Mouse (Mus musculus) MEL (cell line): ENCODE measurements around the gene Lrit3. TPM values are rescaled to one million over a fixed set of nuclear protein-coding genes. Genes with fewer than 3 reads are reported as not detected.

Experiments used
- DNase-seq: peaks from one replicate; pipeline ENCODE4 v3.0.0; 2011; ENCODE audit warnings: low read depth, low spot score
- H3K27ac ChIP-seq: 2 replicates; pipeline ENCODE4 v1.5.1; 2012; ENCODE audit warnings: low read depth, mild to moderate bottlenecking, control low read depth, low read length, moderate library complexity; ENCODE audit not compliant: control insufficient read depth
- H3K27me3 ChIP-seq, 2 experiments: fragments of 150-350 bp in 1 of 2; sonication (generic) in 1 of 2; 2 replicates each; pipeline ENCODE4 v1.6.1; 2012; ENCODE audit warnings: low read length in 2 of 2, mild to moderate bottlenecking in 2 of 2, improper control_type of control experiment in 1 of 2, moderate library complexity in 1 of 2; ENCODE audit not compliant: insufficient read depth in 2 of 2, control insufficient read depth in 1 of 2
- H3K36me3 ChIP-seq, 2 experiments: 2 replicates each; pipeline ENCODE4 v1.6.1; 2012 to 2014; ENCODE audit warnings: low read length in 2 of 2, improper control_type of control experiment in 1 of 2, inconsistent platforms in 1 of 2, mild to moderate bottlenecking in 1 of 2; ENCODE audit not compliant: insufficient read depth in 2 of 2, control insufficient read depth in 1 of 2
- H3K4me1 ChIP-seq, 2 experiments: fragments of 150-350 bp in 1 of 2; sonication (generic) in 1 of 2; 2 replicates each; pipeline ENCODE4 v1.6.1; 2012; ENCODE audit warnings: low read length in 2 of 2, improper control_type of control experiment in 1 of 2, mild to moderate bottlenecking in 1 of 2; ENCODE audit not compliant: insufficient read depth in 2 of 2, control insufficient read depth in 1 of 2
- H3K4me3 ChIP-seq, 2 experiments: fragments of 150-350 bp in 1 of 2; sonication (generic) in 1 of 2; 2 replicates each; pipeline ENCODE4 v1.5.1; 2012; ENCODE audit warnings: low read depth in 2 of 2, low read length in 2 of 2, mild to moderate bottlenecking in 2 of 2, moderate library complexity in 2 of 2, control low read depth in 1 of 2, improper control_type of control experiment in 1 of 2; ENCODE audit not compliant: control insufficient read depth in 1 of 2, insufficient read depth in 1 of 2
- H3K79me2 ChIP-seq: 2 replicates; pipeline ENCODE4 v1.6.1; 2012; ENCODE audit warnings: mild to moderate bottlenecking, low read length, moderate library complexity; ENCODE audit not compliant: control insufficient read depth, poor library complexity, insufficient read depth
- H3K9ac ChIP-seq: 2 replicates; pipeline ENCODE4 v1.6.1; 2012; ENCODE audit warnings: low read depth, mild to moderate bottlenecking, control low read depth, low read length, moderate library complexity; ENCODE audit not compliant: control insufficient read depth, poor library complexity, severe bottlenecking
- H3K9me3 ChIP-seq: fragments of 150-350 bp; sonication (generic); replicated peaks from 2 replicates; pipeline ENCODE4 v1.6.1; 2012; ENCODE audit warnings: mild to moderate bottlenecking, low read length, improper control_type of control experiment, moderate library complexity; ENCODE audit not compliant: insufficient read depth
- CTCF ChIP-seq, 3 experiments: IDR thresholded peaks in 2 of 3; conservative IDR thresholded peaks in 1 of 3; 2 replicates each; pipeline ENCODE4 v1.5.1; 2011 to 2012; ENCODE audit warnings: low read length in 3 of 3, low read depth in 2 of 3, mild to moderate bottlenecking in 2 of 3, improper control_type of control experiment in 1 of 3, inconsistent platforms in 1 of 3, mixed read lengths in 1 of 3, moderate library complexity in 1 of 3; ENCODE audit not compliant: control insufficient read depth in 1 of 3, insufficient read depth in 1 of 3, poor library complexity in 1 of 3, severe bottlenecking in 1 of 3
- E2F4 ChIP-seq: IDR thresholded peaks from 2 replicates; pipeline ENCODE4 v1.6.1; 2011; ENCODE audit warnings: low read depth, low read length, improper control_type of control experiment, borderline replicate concordance
- ETS1 ChIP-seq: IDR thresholded peaks from 2 replicates; pipeline ENCODE4 v1.6.1; 2012; ENCODE audit warnings: low read depth, mild to moderate bottlenecking, inconsistent platforms, low read length, improper control_type of control experiment, moderate library complexity
- GABPA ChIP-seq: IDR thresholded peaks from 2 replicates; pipeline ENCODE4 v1.6.1; 2012; ENCODE audit warnings: low read depth, mild to moderate bottlenecking, inconsistent platforms, low read length, improper control_type of control experiment, moderate library complexity
- GATA1 ChIP-seq: IDR thresholded peaks from 2 replicates; pipeline ENCODE4 v1.6.1; 2011; ENCODE audit warnings: low read depth, low read length, improper control_type of control experiment
- JUND ChIP-seq: IDR thresholded peaks from 2 replicates; pipeline ENCODE4 v1.6.1; 2011; ENCODE audit warnings: low read depth, mild to moderate bottlenecking, improper control_type of control experiment, low read length
- KAT2A ChIP-seq: conservative IDR thresholded peaks from 2 replicates; pipeline ENCODE4 v1.6.1; 2012; ENCODE audit warnings: low read depth, low read length, improper control_type of control experiment, inconsistent platforms
- MAZ ChIP-seq: IDR thresholded peaks from 2 replicates; pipeline ENCODE4 v1.6.1; 2012; ENCODE audit warnings: low read depth, mild to moderate bottlenecking, inconsistent platforms, low read length, improper control_type of control experiment
- MYC ChIP-seq: IDR thresholded peaks from 2 replicates; pipeline ENCODE4 v1.6.1; 2011; ENCODE audit warnings: low read depth, mild to moderate bottlenecking, low read length, improper control_type of control experiment, moderate library complexity
- NELFE ChIP-seq: IDR thresholded peaks from 2 replicates; pipeline ENCODE4 v1.6.1; 2011; ENCODE audit warnings: low read depth, low read length, improper control_type of control experiment
- NRF1 ChIP-seq: IDR thresholded peaks from 2 replicates; pipeline ENCODE4 v1.6.1; 2014; ENCODE audit warnings: low read depth, mild to moderate bottlenecking, inconsistent platforms, low read length, improper control_type of control experiment, moderate library complexity; ENCODE audit not compliant: poor library complexity, insufficient read depth, severe bottlenecking
- POLR2A ChIP-seq, 2 experiments: IDR thresholded peaks; 2 replicates each; pipeline ENCODE4 v1.6.1; 2011 to 2012; ENCODE audit warnings: low read length in 2 of 2, mild to moderate bottlenecking in 2 of 2, control low read depth in 1 of 2, improper control_type of control experiment in 1 of 2, low read depth in 1 of 2, moderate library complexity in 1 of 2; ENCODE audit not compliant: control insufficient read depth in 1 of 2, insufficient read depth in 1 of 2, poor library complexity in 1 of 2
- POLR2AphosphoS2 ChIP-seq: IDR thresholded peaks from 2 replicates; pipeline ENCODE4 v1.6.1; 2011; ENCODE audit warnings: low read length, improper control_type of control experiment
- SMC3 ChIP-seq: IDR thresholded peaks from 2 replicates; pipeline ENCODE4 v1.6.1; 2011; ENCODE audit warnings: low read depth, low read length, improper control_type of control experiment
- TBP ChIP-seq: IDR thresholded peaks from 2 replicates; pipeline ENCODE4 v1.8.0; 2011; ENCODE audit warnings: low read depth, low read length, improper control_type of control experiment
- TCF12 ChIP-seq: IDR thresholded peaks from 2 replicates; pipeline ENCODE4 v1.6.1; 2014; ENCODE audit warnings: low read depth, mild to moderate bottlenecking, inconsistent platforms, low read length, improper control_type of control experiment, moderate library complexity
- UBTF ChIP-seq: IDR thresholded peaks from 2 replicates; pipeline ENCODE4 v1.6.1; 2012; ENCODE audit warnings: low read depth, mild to moderate bottlenecking, inconsistent platforms, low read length, improper control_type of control experiment, moderate library complexity, borderline replicate concordance; ENCODE audit not compliant: insufficient read depth
- ZC3H11A ChIP-seq: IDR thresholded peaks from 2 replicates; pipeline ENCODE4 v1.6.1; 2012; ENCODE audit warnings: low read depth, mild to moderate bottlenecking, inconsistent platforms, low read length, improper control_type of control experiment
- ZNF384 ChIP-seq: IDR thresholded peaks from 2 replicates; pipeline ENCODE4 v1.6.1; 2012; ENCODE audit warnings: low read depth, mild to moderate bottlenecking, inconsistent platforms, low read length, improper control_type of control experiment
- polyA plus RNA-seq, 2 experiments: library from polyadenylated mRNA; stranded (reverse) in 1 of 2; unstranded in 1 of 2; fragments of >175 nt in 1 of 2; fragments of >200 nt in 1 of 2; gene quantifications; 2 replicates each; pipeline versions ENCODE4 v1.2.1 to v1.2.4; 2012; ENCODE audit warnings: low replicate concordance in 2 of 2, low read depth in 1 of 2; ENCODE audit not compliant: insufficient read length in 2 of 2, insufficient read depth in 1 of 2, missing spikeins in 1 of 2
- total RNA-seq: library from RNA; depleted of rRNA; stranded (reverse); fragments of 300-350 nt; gene quantifications from 2 replicates; pipeline ENCODE4 v1.2.3, GENCODE M21; 2012

Gene Lrit3
- total and polyA plus RNA-seq, 3 experiments, result not detected

DNA sequence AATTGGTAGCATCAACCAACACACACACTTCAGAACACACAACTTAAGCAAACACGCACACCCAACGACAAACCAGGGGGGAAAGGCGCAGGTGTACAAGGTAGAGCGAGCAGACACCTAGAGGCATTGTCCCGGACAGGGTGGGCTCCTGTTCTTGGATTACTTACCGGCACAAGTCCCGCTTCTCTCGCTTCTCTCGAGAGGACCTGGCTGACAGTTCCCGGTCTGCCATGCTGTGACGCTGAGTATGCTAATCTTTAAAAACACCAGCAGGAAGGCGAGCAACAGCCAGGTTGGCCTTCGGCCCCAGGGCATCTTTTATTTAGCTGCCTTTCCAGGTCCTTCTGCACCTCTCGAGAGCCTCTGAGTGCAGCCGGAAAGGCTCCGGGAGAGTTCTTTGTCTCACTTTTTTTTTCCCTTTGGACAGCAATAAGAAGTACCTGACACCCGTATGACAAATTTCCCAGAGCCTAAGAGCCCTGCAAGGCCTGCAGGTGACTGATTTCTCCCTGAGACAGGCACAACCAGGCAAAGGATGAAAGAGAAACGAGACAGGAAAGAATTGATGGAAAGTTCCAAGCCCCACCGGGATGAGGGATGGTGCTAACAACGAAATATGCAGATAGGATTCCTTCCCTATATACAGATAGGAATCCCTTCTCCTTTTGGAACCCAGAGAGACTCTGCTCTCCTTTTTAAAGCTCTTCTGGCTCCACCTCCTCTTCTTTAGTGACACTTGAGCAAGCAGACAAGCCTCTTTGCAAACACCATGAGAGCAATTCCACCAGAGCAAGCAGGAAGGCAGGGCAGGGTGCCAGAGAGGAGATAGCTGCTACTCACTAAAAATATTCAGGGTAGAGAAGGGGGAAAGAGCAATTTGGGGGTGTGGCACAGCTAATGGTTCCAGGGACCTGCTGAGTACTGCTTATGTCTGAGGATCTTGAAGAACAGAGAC, 48.9 kb downstream of the Lrit3 start, which contains the start of gene Egf:
TSS of gene Egf (minus strand) at position 667 of the 955 bp plus-strand sequence.
- no peak within 1 kb of the TSS for H3K4me3 ChIP-seq
- no peaks in the 10 kb centered on the region for H3K9me3 ChIP-seq
- no peaks in the 10 kb centered on the region for H3K36me3 ChIP-seq
- TF ChIP-seq POLR2A (IDR thresholded peaks at IDR 0.05; ENCODE audit: control insufficient read depth in 1 of 2, insufficient read depth in 1 of 2, low read depth in 1 of 2, low read length in 2 of 2, poor library complexity in 1 of 2), result no peak
- TF ChIP-seq ZNF384, result no peak
- TF ChIP-seq ZC3H11A, result no peak
- TF ChIP-seq TCF12, result no peak
- TF ChIP-seq NRF1, result no peak
- no peak for TF ChIP-seq GABPA
- TF ChIP-seq UBTF, result no peak
- TF ChIP-seq ETS1, result no peak
- no peak for TF ChIP-seq JUND
- no peak for TF ChIP-seq MYC
- TF ChIP-seq GATA1, result no peak
- no peak for TF ChIP-seq POLR2AphosphoS2
- no peak for TF ChIP-seq NELFE
- no peak for TF ChIP-seq TBP
- no peak for TF ChIP-seq E2F4
- no peak for TF ChIP-seq MAZ
- no peak for TF ChIP-seq KAT2A
- H3K79me2 ChIP-seq, result no peaks in the 10 kb centered on the region
- no peak within 1 kb of the TSS for H3K27ac ChIP-seq
- H3K4me1 ChIP-seq, result no peaks in the 10 kb centered on the region
- DNase-seq, result no peak
- H3K9ac ChIP-seq, result no peak within 1 kb of the TSS
- peaks cover 0 to 1% of the 10 kb centered on the region in 2 experiments; a peak in 3 of 4 replicates for H3K27me3 ChIP-seq

DNA sequence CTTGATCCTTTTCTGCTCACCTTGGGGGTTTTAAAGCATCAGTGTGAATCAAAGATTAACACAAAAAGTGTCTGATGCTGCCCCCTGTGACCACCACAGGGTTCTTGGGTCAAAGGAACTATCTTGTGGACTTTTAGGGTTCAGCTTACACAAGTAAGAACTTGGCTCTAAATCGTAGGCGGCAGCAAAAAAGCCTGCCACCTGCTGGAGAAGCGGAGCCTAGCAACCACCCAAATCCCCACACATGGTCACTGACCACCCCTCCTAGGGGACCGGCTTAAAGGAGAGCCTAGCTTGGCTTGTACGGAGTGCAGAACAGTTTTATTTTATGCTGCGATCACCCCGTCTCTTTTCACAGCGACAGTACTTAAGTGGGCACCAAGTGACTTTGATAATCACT, 59.0 kb downstream of the Lrit3 start:
- Histone ChIP-seq H3K79me2 (no peaks in the 10 kb centered on the region), H3K9me3 (no peaks in the 10 kb centered on the region), H3K4me3 (peak overlapping the region in 1 of 2 experiments; percentile 32; a peak in 1 of 4 replicates), H3K36me3 (no peaks in the 10 kb centered on the region), H3K9ac (no peak overlapping the region), H3K27ac (no peak overlapping the region), H3K4me1 (no peaks in the 10 kb centered on the region), H3K27me3 (peaks cover 0 to 2% of the 10 kb centered on the region in 2 experiments; a peak in 3 of 4 replicates)
- TF ChIP-seq SMC3 (peak; percentile 42), CTCF (IDR thresholded peaks at IDR 0.05 in 2 of 3, conservative IDR thresholded peaks at IDR 0.05 in 1 of 3; ENCODE audit: control insufficient read depth in 1 of 3, insufficient read depth in 1 of 3, low read depth in 2 of 3, low read length in 3 of 3, poor library complexity in 1 of 3, severe bottlenecking in 1 of 3) (peak; percentile 47 to 52 (median 49)), ETS1 (no peak)
- peak; percentile 77 for DNase-seq
